ENCODE assay signal across 8 mouse cellular contexts in the genomic region with DNA sequence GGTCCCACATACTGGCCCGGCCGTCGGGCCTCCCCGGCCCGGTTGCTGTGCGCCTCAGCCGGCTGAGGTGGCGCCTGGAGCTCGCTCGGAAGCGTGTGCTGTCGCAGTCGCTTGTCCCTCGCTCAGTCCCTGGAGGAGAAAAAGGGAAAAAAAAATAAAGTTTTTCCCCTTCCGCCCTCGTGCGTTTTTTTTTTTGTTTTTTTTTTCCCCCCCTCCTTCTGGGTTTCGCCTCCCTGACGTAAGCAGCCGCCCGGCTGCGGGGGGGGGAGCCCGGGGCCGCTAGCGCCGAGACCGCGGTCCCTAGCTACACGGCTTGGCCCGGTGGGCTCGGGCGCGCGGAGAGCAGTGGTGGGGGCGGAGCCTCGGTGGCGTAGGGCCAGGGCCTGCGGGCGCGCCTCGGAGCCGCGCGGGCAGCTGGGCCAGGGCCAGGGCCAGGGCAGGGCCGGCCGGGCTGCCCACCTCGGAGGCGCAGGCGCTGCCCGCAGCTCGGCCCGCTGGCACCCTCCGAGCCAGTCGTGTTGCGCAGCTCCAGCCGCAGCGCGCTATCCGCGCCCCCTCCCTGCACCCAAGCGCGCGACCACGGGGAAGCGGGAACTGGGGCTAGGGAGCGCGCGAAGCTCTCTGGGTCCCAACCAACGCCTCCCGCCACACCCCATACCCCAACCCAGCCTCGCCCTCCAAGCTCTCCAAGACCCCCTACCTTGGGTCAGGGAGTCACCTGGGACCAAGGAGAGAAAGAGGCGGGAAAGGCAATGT. TPM values are rescaled to one million over a fixed set of nuclear protein-coding genes. Genes with fewer than 3 reads are reported as not detected.
DNase-seq lines count a peak whose midpoint lies in the region; ATAC-seq and TF ChIP-seq lines count a peak whose summit lies in the region.

No protein-coding gene starts in this region.

- peak; percentile 28 to 64 for DNase-seq in frontal cortex, postnatal 10 days (ENCODE audit: low spot score in 2 of 2)
- no peak for DNase-seq in frontal cortex, adult 2 months (ENCODE audit: extremely low spot score in 1 of 2, low spot score in 1 of 2)
- peak; percentile 79 for DNase-seq in embryo, embryonic 10.5 days (ENCODE audit: low spot score)
- peak; percentile 25 to 34 for DNase-seq in heart, adult 9 months (ENCODE audit: low spot score in 2 of 2)
- DNase-seq in kidney, adult 2 months: peak; percentile 68
- DNase-seq in liver, embryonic 13.5 days: no peak
- DNase-seq in natural killer cell, adult 2 months (ENCODE audit: low spot score in 2 of 2): peak; percentile 5 to 10
- DNase-seq in thymus, postnatal 0 days (ENCODE audit: low spot score): peak; percentile 29

- H3K36me3 ChIP-seq in kidney, adult 2 months (ENCODE audit: control insufficient read depth, insufficient read depth, low read length): no peaks in the 10 kb centered on the region
- no peaks in the 10 kb centered on the region for H3K36me3 ChIP-seq in liver, embryonic 13.5 days

- ATAC-seq in liver, embryonic 13.5 days (ENCODE audit: low read depth): no peak; the same call in 1 of the 2 replicates

- H3K9me3 ChIP-seq in liver, embryonic 13.5 days (replicated peaks): no peaks in the 10 kb centered on the region

- peak overlapping the region; percentile 66 for H3K4me3 ChIP-seq in kidney, adult 2 months (ENCODE audit: insufficient read depth, low read depth, low read length)
- peak overlapping the region; percentile 58 for H3K4me3 ChIP-seq in liver, embryonic 13.5 days (replicated peaks)

- H3K4me2 ChIP-seq in liver, embryonic 13.5 days: peak overlapping the region; percentile 75

- H3K9ac ChIP-seq in liver, embryonic 13.5 days: peak overlapping the region; percentile 41; the same call in 1 of the 2 replicates

- WGBS in kidney, adult 2 months: 2% methylated on average over 72 of the region's 72 CpGs
- WGBS in liver, embryonic 13.5 days (ENCODE audit: insufficient replicate concordance): 1% methylated on average over 65 of the region's 72 CpGs

- TF ChIP-seq POLR2A in kidney, adult 2 months (IDR thresholded peaks at IDR 0.05; ENCODE audit: low read depth, low read length): no peak

- no peak for TF ChIP-seq CTCF in kidney, adult 2 months (conservative IDR thresholded peaks at IDR 0.05; ENCODE audit: insufficient read depth, insufficient read length, low read depth, low read length)

- H3K27ac ChIP-seq in kidney, adult 2 months (ENCODE audit: insufficient read depth, low read depth, low read length): no peak overlapping the region
- H3K27ac ChIP-seq in liver, embryonic 13.5 days: no peak overlapping the region

- H3K27me3 ChIP-seq in kidney, adult 2 months (replicated peaks; ENCODE audit: control insufficient read depth, insufficient read depth, low read length): no peaks in the 10 kb centered on the region
- peaks cover 65% of the 10 kb centered on the region for H3K27me3 ChIP-seq in liver, embryonic 13.5 days

- H3K4me1 ChIP-seq in kidney, adult 2 months (ENCODE audit: control insufficient read depth, insufficient read depth, low read length): no peaks in the 10 kb centered on the region
- peaks cover 11% of the 10 kb centered on the region for H3K4me1 ChIP-seq in liver, embryonic 13.5 days (replicated peaks)

RNA-seq across cellular contexts. Expression of a gene that starts 1.3 kb away (rescaled TPM):
- polyA plus RNA-seq in frontal cortex, adult 2 months (2012; rRNA removed): 291 and 312 TPM in 2 replicates
- polyA plus RNA-seq in kidney, adult 2 months (2012; rRNA removed): 33.2 and 40.8 TPM in 2 replicates
- 2.8 and 3.1 TPM in 2 replicates for polyA plus RNA-seq in liver, embryonic 13.5 days (2015; fragmentation: Nextera tagmentation; extraction: Ambion mirVana)
- 21.7 and 23.9 TPM in 2 replicates for polyA plus RNA-seq in thymus, postnatal 0 days (2015; fragmentation: Nextera tagmentation; extraction: Ambion mirVana)

RNA-seq across cellular contexts. Expression of a gene that starts 48.9 kb away (rescaled TPM):
- 2.5 and 2.6 TPM in 2 replicates for polyA plus RNA-seq in frontal cortex, adult 2 months (2012; rRNA removed)
- polyA plus RNA-seq in kidney, adult 2 months (2012; rRNA removed): not detected in 2 replicates
- not detected in 2 replicates for polyA plus RNA-seq in liver, embryonic 13.5 days (2015; fragmentation: Nextera tagmentation; extraction: Ambion mirVana)
- not detected in 2 replicates for polyA plus RNA-seq in thymus, postnatal 0 days (2015; fragmentation: Nextera tagmentation; extraction: Ambion mirVana)

RNA-seq across cellular contexts. Expression of a gene that starts 56.2 kb away (rescaled TPM):
- 0.10 and 0.23 TPM in 2 replicates for polyA plus RNA-seq in frontal cortex, adult 2 months (2012; rRNA removed)
- polyA plus RNA-seq in kidney, adult 2 months (2012; rRNA removed): 2.8 and 2.9 TPM in 2 replicates
- not detected in 2 replicates for polyA plus RNA-seq in liver, embryonic 13.5 days (2015; fragmentation: Nextera tagmentation; extraction: Ambion mirVana)
- polyA plus RNA-seq in thymus, postnatal 0 days (2015; fragmentation: Nextera tagmentation; extraction: Ambion mirVana): 1.6 and 1.9 TPM in 2 replicates

Comparison
In these comparisons a context has a peak if more than half of its experiments do, and no peak if none do; other contexts are left out.
1. DNase-seq: peak in frontal cortex, postnatal 10 days (2 of 2), embryo, embryonic 10.5 days (single experiment), heart, adult 9 months (2 of 2), kidney, adult 2 months (single experiment), natural killer cell, adult 2 months (2 of 2) and thymus, postnatal 0 days (single experiment); none in frontal cortex, adult 2 months (0 of 2) and liver, embryonic 13.5 days (single experiment).